Mouse (Mus musculus) heart, postnatal 0 days (tissue): ENCODE results near the gene Dhx40. TPM values are rescaled to one million over a fixed set of nuclear protein-coding genes. Genes with fewer than 3 reads are reported as not detected.
A peak's percentile ranks its signal among the peaks of the same experiment; 100 is the strongest.

ENCODE experiments used
- ATAC-seq: fragments of 200-750 bp; cut with Nextera tagmentation; 2 replicates; pipeline ENCODE4 v1.8.0; 2017; ENCODE audit warnings: low read depth, moderate number of reproducible peaks, moderate library complexity; ENCODE audit not compliant: insufficient read depth
- DNase-seq: peaks from one replicate; pipeline ENCODE4 v3.0.0-alpha.2; 2016; ENCODE audit warnings: low spot score
- H3K27ac ChIP-seq: fragments of 300-500 bp; sonication (generic); 2 replicates; pipeline ENCODE4 v1.5.1; 2014; ENCODE audit warnings: low read depth, mild to moderate bottlenecking
- H3K27me3 ChIP-seq: fragments of 300-500 bp; sonication (generic); 2 replicates; pipeline ENCODE4 v1.6.1; 2014; ENCODE audit warnings: low read length, mixed read lengths; ENCODE audit not compliant: control insufficient read depth, insufficient read depth
- H3K36me3 ChIP-seq: fragments of 300-500 bp; sonication (generic); replicated peaks from 2 replicates; pipeline ENCODE4 v1.6.1; 2014; ENCODE audit warnings: low read length, mixed read lengths; ENCODE audit not compliant: control insufficient read depth, insufficient read depth
- H3K4me1 ChIP-seq: fragments of 300-500 bp; sonication (generic); 2 replicates; pipeline ENCODE4 v1.6.1; 2014; ENCODE audit warnings: antibody characterized with exemption; ENCODE audit not compliant: control insufficient read depth, insufficient read depth
- H3K4me2 ChIP-seq: fragments of 300-500 bp; sonication (generic); 2 replicates; pipeline ENCODE4 v1.6.1; 2014; ENCODE audit warnings: low read depth, mild to moderate bottlenecking, low read length, moderate library complexity
- H3K4me3 ChIP-seq: fragments of 300-500 bp; sonication (generic); 2 replicates; pipeline ENCODE4 v1.5.1; 2014; ENCODE audit warnings: low read depth, low read length
- H3K9ac ChIP-seq: fragments of 300-500 bp; sonication (generic); replicated peaks from 2 replicates; pipeline ENCODE4 v1.6.1; 2014; ENCODE audit warnings: low read depth, low read length, mixed read lengths
- H3K9me3 ChIP-seq: fragments of 300-500 bp; sonication (generic); replicated peaks from 2 replicates; pipeline ENCODE4 v1.6.1; 2016; ENCODE audit warnings: low read length; ENCODE audit not compliant: control insufficient read depth
- CTCF ChIP-seq: IDR thresholded peaks from 2 replicates; pipeline ENCODE4 v1.5.1; 2016; ENCODE audit warnings: antibody characterized with exemption, control low read depth, low read depth
- EP300 ChIP-seq: IDR thresholded peaks from 2 replicates; pipeline ENCODE4 v1.6.1; 2016; ENCODE audit warnings: antibody characterized with exemption, low read depth
- WGBS: fragments of 180-500 bp; shearing (Covaris S2); extraction: QIAGEN DNeasy Blood & Tissue Kit; methylation state at CpG from one replicate; pipeline ENCODE4 v1.1.7; 2014; 5-methylcytosine and 5-hydroxymethylcytosine counted together
- polyA plus RNA-seq: library from polyadenylated mRNA; unstranded; fragments of >200 nt; fragmentation: Nextera tagmentation; extraction: Ambion mirVana; gene quantifications from 2 replicates; pipeline ENCODE4 v1.2.1, GENCODE M21; 2015
- total RNA-seq: library from RNA; depleted of rRNA; stranded (reverse); fragments of >200 nt; gene quantifications from 2 replicates; pipeline ENCODE4 v1.2.3, GENCODE M21; 2014; ENCODE audit warnings: low replicate concordance

Dhx40 gene
- total and polyA plus RNA-seq, 2 experiments from 2014 or later: 10.2 to 21.9 TPM

DNA sequence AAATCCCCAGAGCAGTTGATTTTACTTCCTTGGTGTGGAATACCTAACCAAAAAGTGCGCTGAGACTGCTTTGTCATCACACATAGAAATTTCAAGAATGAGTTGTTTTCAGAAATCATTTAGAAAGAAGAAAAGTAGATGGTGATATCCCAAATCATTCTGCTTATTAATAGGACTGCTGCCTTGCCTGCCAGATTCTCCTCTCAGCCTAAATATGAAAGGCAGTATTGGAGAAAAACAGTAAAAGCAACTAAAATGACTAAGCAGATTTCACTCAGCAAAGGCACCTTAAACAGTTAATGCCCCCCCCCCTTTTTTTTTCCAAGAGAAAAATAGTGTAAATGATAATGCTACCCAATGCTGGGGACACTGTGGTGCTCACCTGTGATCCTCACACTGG lies 48.3 kb downstream of the Dhx40 start:
- ATAC-seq (no peak), DNase-seq (no peak)
- Histone ChIP-seq H3K4me2 (no peak overlapping the region), H3K4me3 (no peak overlapping the region), H3K4me1 (peaks cover 5% of the 10 kb centered on the region), H3K27me3 (no peaks in the 10 kb centered on the region), H3K9ac (no peak overlapping the region), H3K36me3 (no peaks in the 10 kb centered on the region), H3K27ac (peak overlapping the region; percentile 98), H3K9me3 (no peaks in the 10 kb centered on the region)
- WGBS: 93% methylated on average over 1 of the region's 1 CpGs
- no peak for TF ChIP-seq CTCF
- TF ChIP-seq EP300: no peak

DNA sequence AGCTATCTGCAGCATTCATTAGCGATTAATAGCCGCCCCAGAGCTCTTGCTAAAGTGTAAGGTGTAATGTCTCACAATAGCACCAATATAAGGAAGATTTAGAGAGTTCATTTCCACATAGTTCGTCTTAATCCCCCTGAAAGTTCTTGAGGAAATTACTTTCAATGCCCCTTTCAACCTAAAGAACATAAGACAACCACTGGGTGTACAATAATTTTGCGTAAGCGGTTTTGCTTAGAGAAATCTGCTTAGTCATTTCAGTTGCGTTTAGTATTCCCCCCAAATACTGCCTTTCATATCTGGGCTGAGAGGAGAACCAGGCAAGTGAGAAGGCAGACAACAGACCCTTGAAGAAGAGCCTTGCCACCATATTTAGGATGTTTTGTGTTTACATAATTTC lies 49.0 kb downstream of the Dhx40 start:
- WGBS: 34% methylated on average over 6 of the region's 6 CpGs
- H3K27ac ChIP-seq: peak overlapping the region; percentile 98

DNA sequence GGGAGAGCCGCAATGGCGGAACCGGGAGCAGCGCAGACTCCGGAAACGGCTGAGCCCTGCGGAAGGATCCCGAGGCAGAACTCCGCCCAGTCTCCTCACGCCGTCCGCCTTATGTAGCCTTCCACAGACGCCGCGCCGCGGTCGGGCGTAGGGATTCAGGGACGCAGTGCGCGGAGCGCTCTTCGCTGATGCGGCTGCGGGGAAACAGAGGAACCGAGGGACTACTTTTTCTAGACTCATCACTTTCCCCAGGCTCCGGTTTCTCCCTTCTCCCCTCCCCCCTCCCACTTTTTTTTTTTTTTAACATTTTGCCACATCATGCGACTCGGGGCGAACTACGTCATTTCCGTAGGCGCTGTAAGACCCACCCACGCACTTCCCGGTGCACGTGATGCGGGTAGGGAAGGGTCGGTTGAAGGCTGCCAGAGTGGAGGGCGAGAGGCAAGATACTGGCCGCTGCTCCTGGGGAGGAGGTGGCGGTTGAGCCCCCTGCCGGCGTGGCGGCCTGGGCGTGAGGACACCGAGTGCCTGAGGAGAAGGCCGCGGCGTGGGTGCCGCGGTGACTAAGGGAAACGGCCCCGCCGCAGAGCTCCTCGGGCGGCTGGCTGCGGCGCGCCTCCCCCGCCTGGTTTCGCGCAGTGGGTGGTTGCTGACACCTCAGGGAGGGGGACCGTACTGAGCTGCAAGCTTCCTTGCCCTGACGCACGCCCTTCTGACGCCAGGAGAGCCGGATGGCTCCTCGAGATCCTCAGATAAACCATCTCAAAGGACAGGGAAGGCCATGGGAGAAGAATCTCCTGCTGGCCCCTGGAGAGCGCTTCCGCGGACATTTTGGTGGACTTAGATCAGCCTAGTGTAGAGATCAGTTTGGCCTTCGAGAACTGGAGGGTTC lies 49.8 kb downstream of the Dhx40 start, which contains the start of gene Cltc:
Gene Cltc (minus strand): TSS at position 86 of the 892 bp plus-strand sequence.
- under 1% methylated on average over 73 of the region's 73 CpGs for WGBS
- peak; percentile 93 for ATAC-seq

More for the DNA sequence above, 49.0 kb downstream of the Dhx40 start:
- no peak for DNase-seq
- Histone ChIP-seq H3K4me1 (peaks cover 11% of the 10 kb centered on the region), H3K36me3 (no peaks in the 10 kb centered on the region), H3K27me3 (no peaks in the 10 kb centered on the region), H3K4me3 (peak overlapping the region; percentile 98), H3K4me2 (peak overlapping the region; percentile 88), H3K9me3 (no peaks in the 10 kb centered on the region), H3K9ac (peak overlapping the region; percentile 97)
- no peak for TF ChIP-seq EP300
- no peak for TF ChIP-seq CTCF
- ATAC-seq: no peak

GRCm38 (mm10) chr11:86757142-86757479 lies 50.4 kb downstream of the Dhx40 start:
- peak overlapping the region; percentile 97 for H3K9ac ChIP-seq
- H3K9me3 ChIP-seq: no peaks in the 10 kb centered on the region
- H3K27ac ChIP-seq: peak overlapping the region; percentile 98
- ATAC-seq: no peak
- WGBS: 0% methylated on average over 18 of the region's 18 CpGs
- H3K4me2 ChIP-seq: peak overlapping the region; percentile 88
- TF ChIP-seq CTCF (no peak), EP300 (no peak)
- H3K27me3 ChIP-seq: no peaks in the 10 kb centered on the region
- H3K4me1 ChIP-seq: peaks cover 21% of the 10 kb centered on the region
- no peak for DNase-seq
- 0 out of 2 replicates have a peak, but pooled peaks cover 4% of the 10 kb centered on the region for H3K36me3 ChIP-seq
- H3K4me3 ChIP-seq: peak overlapping the region; percentile 98

More for the DNA sequence above, 49.8 kb downstream of the Dhx40 start, which contains the start of gene Cltc:
- no peaks in the 10 kb centered on the region for H3K36me3 ChIP-seq
- H3K9me3 ChIP-seq: no peaks in the 10 kb centered on the region
- H3K27me3 ChIP-seq: no peaks in the 10 kb centered on the region
- H3K4me2 ChIP-seq: peak within 1 kb of the TSS; percentile 88
- peak within 1 kb of the TSS; percentile 98 for H3K27ac ChIP-seq
- peak within 1 kb of the TSS; percentile 97 for H3K9ac ChIP-seq
- TF ChIP-seq CTCF (peak; percentile 67), EP300 (peak; percentile 99)
- peak; percentile 98 for DNase-seq
- H3K4me1 ChIP-seq: peaks cover 16% of the 10 kb centered on the region
- H3K4me3 ChIP-seq: peak within 1 kb of the TSS; percentile 98

GRCm38 (mm10) chr11:86756156-86757141 lies 51.1 kb downstream of the Dhx40 start:
- ATAC-seq (peak; percentile 1; the same call in 1 of the 2 replicates), DNase-seq (peak; percentile 66)
- Histone ChIP-seq H3K9ac (peak overlapping the region; percentile 97), H3K9me3 (no peaks in the 10 kb centered on the region), H3K4me3 (peak overlapping the region; percentile 98), H3K4me1 (peaks cover 21% of the 10 kb centered on the region), H3K4me2 (peak overlapping the region; percentile 88), H3K27me3 (no peaks in the 10 kb centered on the region), H3K36me3 (0 out of 2 replicates have a peak, but pooled peaks cover 4% of the 10 kb centered on the region), H3K27ac (peak overlapping the region; percentile 98)
- TF ChIP-seq EP300: no peak
- TF ChIP-seq CTCF: no peak
- under 1% methylated on average over 31 of the region's 31 CpGs for WGBS
